Mouse (Mus musculus): ENCODE measurements at regions not wholly inside any gene's neighbourhood (a gene's known extent, or its start where the extent isn't known, plus 50 kb on each side); places are given as distances from the start of the nearest gene placed in this dataset.

DNA sequence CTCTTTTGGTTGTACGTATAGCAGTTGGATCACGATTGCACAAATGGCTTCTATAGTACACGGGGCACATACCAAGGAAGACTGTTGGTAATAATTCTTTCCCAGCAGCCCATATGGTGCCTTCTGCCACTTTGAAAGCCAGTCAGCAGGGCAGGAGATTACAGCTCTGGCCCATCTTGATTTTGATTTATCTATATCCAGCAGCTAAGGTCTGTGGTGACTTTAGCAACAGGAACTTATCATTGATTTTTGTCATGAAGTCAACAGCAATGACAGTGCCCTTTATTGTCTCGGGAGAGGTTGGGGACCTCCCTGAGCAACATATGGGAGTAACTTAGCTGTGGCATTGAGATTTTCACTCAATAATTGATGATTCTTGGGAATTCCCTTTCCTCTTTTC, 64.1 kb upstream of the Tab2 start:
- DNase-seq (ENCODE audit: low spot score) = no peak

- no peak for DNase-seq (ENCODE audit: low spot score)
These were observed 62.4 kb upstream of the Tab2 start for GRCm38 (mm10) chr10:8018229-8019026.

DNA sequence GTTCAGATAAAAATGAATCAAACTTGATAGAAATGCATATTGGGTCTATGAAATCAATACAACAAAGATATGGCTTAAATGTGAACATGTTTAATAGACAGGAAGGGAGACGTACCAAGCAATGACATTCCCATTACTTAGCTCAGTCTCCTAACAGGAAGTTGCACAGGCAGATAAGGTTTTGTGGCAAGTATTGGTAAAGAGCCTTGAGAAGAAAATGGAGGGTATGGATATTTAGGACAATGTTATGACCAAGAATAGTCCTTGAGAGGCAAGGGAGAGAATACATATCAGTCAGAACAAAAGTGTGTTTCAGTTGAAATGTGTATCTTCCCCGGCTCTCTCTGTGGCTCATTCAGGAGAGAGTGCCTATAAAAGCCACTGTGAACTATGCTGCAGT, 60.7 kb upstream of the Tab2 start:
- no peak for DNase-seq (ENCODE audit: low spot score)

DNA sequence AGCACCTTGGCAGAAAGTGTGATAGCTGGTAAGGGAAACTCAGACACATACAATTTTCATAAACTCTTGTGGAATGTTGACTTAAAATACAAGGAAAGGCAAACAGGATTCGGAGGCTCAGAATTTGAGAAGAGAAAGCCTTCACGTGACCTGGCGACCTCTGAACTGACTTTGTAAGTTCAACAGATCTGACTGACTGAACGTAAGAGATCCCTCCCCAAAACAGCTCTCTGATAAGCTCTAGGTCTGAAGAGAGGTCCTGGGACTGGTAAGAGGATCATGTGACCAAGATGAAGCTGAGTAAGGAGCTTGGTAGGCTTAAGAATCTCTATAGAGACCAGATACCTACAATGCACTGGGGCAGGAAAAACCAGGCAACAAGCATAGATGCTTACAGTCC, 55.7 kb upstream of the Tab2 start:
- DNase-seq (ENCODE audit: low spot score) = no peak

- no peak for DNase-seq (ENCODE audit: low spot score)
These were observed 55.1 kb upstream of the Tab2 start for GRCm38 (mm10) chr10:8011138-8011537.

DNA sequence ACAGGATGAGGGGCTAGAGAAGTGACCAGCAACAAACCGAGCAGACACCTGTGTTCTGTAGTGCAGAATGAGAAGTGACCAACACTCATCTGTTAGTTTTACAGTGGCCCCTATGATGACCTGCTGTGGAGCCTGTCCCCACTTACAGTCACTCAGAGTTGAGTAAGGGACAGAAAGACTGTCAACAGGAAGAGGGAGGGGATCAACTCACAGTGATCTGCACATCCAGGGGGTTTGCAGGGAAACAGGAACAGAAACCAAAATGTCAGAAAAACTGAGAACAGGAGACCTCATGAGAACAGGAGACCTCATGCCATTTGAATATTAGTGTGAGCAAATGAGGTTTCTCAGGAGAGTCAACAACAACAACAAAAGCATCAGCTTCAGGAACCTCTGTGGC, 53.8 kb upstream of the Tab2 start:
- no peak for DNase-seq (ENCODE audit: low spot score)

DNA sequence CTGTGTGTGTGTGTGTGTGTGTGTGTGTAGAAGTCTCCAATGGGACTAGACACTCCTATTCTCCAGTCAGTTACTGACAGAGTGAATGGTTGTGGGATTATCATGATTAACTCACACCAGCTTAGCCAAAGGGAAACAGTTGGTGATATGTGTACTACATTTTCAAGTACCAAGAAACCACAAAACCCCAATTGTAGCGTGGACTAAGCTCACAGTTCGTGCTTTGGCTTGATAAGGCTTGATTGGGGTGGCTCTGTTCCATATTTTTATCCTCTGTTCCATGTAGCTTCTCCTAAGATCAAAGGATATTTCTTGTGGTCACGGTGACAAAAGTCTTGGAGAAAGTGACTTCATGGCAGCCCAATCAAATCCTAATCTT, 51.9 kb upstream of the Tab2 start:
- no peak for DNase-seq (ENCODE audit: low spot score)

DNA sequence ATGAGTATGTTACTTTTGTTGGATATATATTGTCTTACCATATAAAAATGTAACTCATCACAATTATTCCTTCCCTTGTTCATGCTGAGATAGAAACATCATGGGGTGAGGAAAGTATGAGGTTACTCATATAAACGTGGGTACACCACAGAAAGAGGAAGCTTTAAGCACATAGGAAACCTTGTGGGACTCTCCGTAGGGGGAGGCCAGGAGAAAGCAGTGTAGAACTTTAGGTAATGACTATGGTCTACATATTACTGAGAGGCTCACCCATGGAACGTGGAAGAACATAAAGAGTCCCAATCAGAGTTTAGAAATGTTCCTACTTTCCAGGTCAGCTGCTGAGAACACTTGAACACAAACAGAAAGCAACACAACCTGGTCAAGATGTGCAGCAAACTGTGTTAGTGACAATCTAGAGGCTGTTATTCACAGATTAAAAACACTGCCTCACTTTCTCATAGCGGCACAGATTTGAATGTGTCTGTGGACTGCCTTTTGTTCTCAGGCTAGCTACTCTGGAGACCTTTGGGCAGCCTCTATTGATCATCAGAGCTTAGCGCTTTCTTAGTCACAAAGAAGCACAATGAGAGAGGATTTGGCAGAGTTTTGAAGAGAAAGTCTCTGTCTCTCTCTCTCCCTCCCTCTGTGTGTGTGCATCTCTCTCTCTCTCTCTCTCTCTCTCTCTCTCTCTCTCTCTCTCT, 51.4 kb upstream of the Tab2 start:
- peak; percentile 7 for DNase-seq (ENCODE audit: low spot score)

All from retina, embryonic 14.5 days (tissue).